Mouse (Mus musculus) adrenal gland, adult (tissue): ENCODE measurements around the gene P3h4.

Experiments used
- DNase-seq, 2 experiments: peaks; one replicate each; pipeline ENCODE4 v3.0.0; 2022 to 2023; ENCODE audit warnings: low spot score in 1 of 2; ENCODE audit not compliant: inconsistent age in 2 of 2

Gene P3h4

GRCm38 (mm10) chr11:100393733-100394132 lies 20.9 kb downstream of the P3h4 start:
- DNase-seq = no peak

GRCm38 (mm10) chr11:100392958-100393357 lies 21.7 kb downstream of the P3h4 start:
- no peak for DNase-seq

GRCm38 (mm10) chr11:100391884-100392345 lies 22.7 kb downstream of the P3h4 start:
- no peak for DNase-seq

- peak; percentile 78 to 86 for DNase-seq
Measured at GRCm38 (mm10) chr11:100391081-100391883, 23.4 kb downstream of the P3h4 start.

GRCm38 (mm10) chr11:100389931-100390445 lies 24.6 kb downstream of the P3h4 start:
- DNase-seq = peak; percentile 69 to 72

- DNase-seq = peak; percentile 77 to 91
Measured at GRCm38 (mm10) chr11:100388588-100388987, 26.0 kb downstream of the P3h4 start.

GRCm38 (mm10) chr11:100387589-100388375 lies 26.9 kb downstream of the P3h4 start:
- DNase-seq = peak in 1 of 2 experiments; percentile 67

- DNase-seq = no peak
Measured at GRCm38 (mm10) chr11:100387111-100387510, 27.5 kb downstream of the P3h4 start.

GRCm38 (mm10) chr11:100386586-100386985 lies 28.1 kb downstream of the P3h4 start:
- no peak for DNase-seq

- DNase-seq = no peak
Measured at GRCm38 (mm10) chr11:100385016-100385415, 29.6 kb downstream of the P3h4 start.

- no peak for DNase-seq
Measured at GRCm38 (mm10) chr11:100382682-100383081, 32.0 kb downstream of the P3h4 start.

- no peak for DNase-seq
Measured at GRCm38 (mm10) chr11:100379311-100379710, 35.3 kb downstream of the P3h4 start.

GRCm38 (mm10) chr11:100378446-100378845 lies 36.2 kb downstream of the P3h4 start:
- DNase-seq = no peak

GRCm38 (mm10) chr11:100377989-100378388 lies 36.6 kb downstream of the P3h4 start:
- no peak for DNase-seq

- DNase-seq = no peak
Measured at GRCm38 (mm10) chr11:100376746-100377389, 37.8 kb downstream of the P3h4 start.

GRCm38 (mm10) chr11:100376005-100376404 lies 38.6 kb downstream of the P3h4 start:
- DNase-seq = no peak

- no peak for DNase-seq
Measured at GRCm38 (mm10) chr11:100375127-100375526, 39.5 kb downstream of the P3h4 start.

- no peak for DNase-seq
Measured at GRCm38 (mm10) chr11:100371981-100372558, 42.6 kb downstream of the P3h4 start.

- DNase-seq = no peak
Measured at GRCm38 (mm10) chr11:100369822-100370221, 44.8 kb downstream of the P3h4 start.

GRCm38 (mm10) chr11:100369145-100369544 lies 45.5 kb downstream of the P3h4 start:
- DNase-seq = no peak
